Mouse (Mus musculus) frontal cortex, postnatal 14 days (tissue): Measurements from ENCODE around the gene Furin.
"Not testable (repeated sequence)": the region's sequence is repeated elsewhere in the genome, so short reads cannot be mapped to it uniquely, and the experiment has no call there.

Experiments
- DNase-seq, 2 experiments: peaks; one replicate each; pipeline ENCODE4 v3.0.0; 2022; ENCODE audit warnings: low spot score in 2 of 2

The Furin gene

DNA sequence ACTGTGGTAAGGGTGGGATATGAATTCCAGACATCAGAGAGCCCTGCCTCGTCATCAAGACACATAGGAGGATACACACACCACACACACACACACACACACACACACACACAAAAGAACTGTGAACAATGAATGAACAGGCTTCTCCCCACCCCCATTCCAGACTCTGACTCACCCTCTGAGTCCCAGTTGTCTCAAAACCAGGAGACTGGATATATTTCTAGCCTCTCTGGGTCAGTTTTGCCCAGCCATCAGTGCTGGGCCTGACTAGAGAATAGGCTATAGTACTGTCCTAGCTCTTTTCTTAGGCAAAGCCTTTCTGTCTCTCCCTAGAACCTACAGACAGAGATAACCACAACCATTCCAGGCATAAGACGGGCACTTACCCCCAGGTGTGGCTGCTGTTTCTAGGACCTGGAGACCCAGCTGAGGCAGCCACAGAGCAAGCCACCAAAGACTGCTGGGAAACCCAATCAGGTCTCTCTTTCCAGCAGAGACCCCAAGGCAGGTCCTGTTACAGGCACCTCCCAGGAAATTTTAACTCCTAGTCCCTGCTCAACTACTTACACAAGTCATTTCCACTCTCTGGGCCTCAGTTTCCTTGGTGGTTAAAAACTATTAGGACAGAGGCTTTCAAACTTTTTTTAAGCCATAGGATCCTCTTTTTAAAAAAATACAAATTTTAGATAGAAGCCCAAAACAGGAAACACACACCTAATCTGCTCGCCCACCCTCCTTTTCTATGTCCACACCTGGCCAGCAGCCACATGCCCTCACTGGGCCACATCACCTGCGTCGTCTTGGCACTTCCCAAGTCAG lies 4.0 kb downstream of the Furin start:
- DNase-seq = no peak

DNA sequence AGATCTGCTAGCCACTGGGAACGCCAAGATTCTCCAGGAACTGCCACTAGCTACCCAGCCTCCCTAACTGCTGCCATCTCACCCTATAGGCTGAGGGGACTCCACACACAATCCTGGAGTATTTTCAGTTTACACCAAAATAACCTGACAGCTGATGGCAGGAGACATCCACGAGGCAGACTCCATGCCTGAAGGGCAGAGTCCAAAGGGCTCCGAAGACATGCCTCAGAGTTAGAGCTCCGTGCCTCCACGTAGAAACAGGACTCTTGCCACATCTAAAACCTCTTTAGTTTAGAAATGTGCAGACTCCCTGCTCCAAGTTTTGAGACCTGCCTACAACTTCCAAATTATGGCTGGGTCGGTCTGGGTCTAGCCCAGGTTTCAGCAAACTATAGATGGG lies 4.7 kb downstream of the Furin start:
- DNase-seq = no peak

DNA sequence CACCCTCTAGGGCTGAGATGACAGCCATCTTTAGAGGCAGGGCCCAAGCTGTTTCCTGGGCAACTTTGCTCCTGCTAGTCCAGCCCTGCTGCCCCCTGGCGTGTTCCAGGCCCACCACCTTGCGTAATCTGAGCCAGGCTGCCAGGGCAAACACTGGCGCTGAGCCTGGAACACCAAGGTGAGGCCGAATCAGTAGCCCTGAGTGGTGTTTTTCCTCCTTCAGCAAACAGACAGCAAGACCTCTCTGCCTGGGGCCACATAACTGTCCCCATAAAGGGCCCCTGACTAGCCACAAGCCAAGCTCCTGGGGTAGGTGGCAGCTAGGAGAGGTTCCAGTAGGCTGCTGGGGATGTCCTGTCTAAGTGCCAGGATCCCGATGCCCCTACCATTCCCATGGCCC lies 5.1 kb downstream of the Furin start:
- no peak for DNase-seq

DNA sequence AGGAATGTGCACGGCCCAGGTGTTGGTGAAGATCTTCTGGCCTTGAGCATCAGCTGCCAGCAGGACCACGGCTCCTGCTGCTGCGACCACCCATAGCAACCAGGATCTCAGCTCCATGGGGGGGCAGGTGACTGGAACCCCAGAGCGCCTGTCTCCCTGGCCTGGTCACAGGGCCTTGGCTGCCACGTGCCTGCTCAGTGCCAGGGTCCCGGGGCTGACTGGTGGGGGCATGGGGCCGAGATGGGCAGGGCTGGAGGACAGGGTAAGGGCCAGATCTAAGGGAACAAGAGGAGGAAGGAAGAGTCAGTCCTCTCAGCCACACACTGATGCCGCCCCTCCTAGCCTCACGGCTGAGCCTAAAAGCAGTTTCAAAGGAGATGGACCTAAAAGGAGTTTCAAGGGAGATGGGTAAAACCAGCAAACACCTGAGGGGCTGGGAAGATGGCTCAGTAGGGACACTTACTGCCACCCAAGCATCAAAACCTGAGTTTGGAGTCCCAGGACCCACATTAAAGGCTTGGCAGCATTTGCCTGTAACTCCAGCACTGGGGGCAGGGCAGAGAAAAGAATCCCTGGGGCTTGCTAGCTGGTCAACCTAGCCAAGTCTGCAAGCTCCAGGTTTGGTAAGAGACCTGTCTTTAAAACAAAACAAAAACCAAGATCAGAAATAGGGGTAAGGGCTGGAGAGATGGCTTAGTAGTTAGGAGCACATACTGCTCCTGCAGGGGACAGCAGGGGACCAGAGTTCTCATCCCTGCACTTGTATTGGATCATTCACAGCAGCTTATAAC lies 6.4 kb downstream of the Furin start:
- no peak for DNase-seq

DNA sequence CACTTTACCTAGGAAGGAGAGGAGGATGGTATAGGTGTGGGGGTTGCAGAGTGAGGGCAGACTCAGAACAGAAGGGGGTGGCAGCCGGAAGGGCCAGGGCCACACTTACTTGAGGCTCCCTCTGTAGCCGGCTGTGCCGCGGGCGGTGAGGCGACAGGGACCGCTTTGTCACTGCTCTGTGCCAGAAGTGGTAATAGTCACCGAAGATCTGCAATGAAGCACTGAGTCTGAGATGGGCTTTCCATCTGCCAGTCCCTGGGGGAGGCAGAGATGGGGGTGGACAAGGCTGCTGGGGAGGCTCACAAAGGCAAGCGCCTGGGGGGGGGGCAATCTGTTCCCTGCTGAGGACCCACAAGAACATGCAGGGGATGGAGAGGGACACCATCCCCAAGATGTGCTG lies 7.2 kb downstream of the Furin start:
- no peak for DNase-seq

DNA sequence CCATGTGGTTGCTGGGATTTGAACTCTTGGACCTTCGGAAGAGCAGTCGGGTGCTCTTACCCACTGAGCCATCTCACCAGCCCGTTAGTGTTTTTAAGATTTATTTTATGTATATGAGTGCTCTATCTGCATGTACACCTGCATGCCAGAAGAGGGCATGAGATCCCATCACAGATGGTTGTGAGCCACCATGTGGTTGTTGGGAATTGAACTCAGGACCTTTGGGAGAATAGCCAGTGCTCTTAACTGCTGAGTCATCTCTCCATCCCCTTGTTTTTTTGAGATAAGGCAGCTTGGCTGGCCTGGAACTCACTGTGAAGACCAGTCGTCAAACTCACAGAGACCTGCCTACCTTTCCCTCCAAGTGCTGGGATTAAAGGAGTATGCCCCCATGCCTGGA lies 8.8 kb downstream of the Furin start:
- DNase-seq = not testable (repeated sequence)

DNA sequence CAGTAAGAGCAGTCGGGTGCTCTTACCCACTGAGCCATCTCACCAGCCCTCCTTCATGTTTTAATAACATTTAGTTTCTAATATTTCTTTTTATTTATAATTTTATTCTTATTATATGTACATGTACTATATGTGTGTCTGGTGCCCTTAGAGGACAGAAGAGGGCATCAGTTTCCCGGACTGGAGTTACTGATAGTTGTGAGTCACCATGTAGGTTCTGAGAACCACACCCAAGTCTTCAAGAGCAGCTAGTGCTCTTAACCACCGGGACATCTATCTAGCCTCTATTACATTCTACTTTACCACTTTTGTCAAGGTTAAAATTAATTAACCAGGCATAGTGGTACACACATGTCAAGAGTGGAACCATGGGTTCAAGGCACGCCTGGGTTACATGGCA lies 10.6 kb downstream of the Furin start:
- no peak for DNase-seq

DNA sequence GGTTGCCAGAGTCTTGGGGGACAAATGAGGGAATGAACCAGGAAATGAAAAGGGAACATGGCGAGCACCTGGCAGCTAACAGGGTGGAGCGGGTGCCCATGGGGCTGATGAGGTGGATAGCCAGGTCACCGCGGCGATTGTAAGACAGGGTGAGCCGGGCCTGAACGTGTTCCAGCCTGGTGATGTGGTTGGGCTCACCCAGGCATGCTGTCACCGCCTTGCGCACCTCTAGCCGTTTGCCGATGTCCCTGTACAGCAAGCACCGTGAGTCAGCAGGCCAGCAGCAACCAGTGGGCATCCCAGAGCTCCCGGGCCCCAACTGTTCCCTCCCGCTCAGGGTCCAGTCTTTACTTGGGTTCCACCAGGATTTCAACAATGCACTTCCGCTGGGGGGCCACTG lies 13.1 kb downstream of the Furin start:
- DNase-seq = no peak

DNA sequence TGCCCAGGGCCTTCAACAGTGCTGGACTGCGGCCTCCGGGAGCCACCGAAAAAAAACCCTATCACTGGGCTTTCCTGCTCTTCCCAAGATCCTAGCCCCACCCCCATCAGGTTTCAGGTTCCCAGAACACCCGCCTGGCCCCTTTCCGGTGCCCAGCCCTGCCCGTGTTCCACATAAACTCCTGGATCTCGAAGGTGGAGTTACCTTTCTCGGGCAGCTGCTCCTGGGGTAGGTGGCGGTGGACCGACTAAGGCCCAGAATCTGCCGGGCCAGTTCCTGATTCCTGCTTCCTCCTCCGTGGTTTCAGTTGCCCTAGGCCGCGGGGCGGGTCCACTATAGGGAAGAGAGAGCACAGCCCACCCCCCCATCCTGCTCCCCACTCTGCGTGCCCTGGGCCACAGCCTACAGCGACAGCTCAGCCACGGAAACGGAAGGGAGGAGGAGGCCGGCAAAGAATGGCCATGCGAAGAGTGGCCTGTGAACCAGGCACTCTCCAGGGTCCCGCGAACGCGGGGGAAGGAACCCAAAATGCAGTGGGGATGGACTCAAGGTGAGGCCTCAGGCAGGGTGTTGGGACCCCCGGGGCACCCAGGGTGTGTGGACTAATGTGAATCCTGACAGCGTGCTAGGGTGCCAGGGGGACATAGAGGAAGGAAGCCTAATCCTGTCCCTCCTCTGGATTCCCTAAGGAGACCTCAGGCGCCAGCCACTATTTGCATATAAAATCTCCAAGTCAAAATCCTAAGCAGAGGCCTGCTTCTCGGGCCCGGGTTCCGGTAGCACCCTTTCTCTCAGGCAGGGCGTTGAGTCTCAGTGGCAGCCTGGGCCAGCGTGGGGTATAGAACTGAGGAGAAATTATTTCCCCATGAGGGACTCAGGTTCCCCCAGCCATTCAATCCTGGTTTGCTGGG lies 17.3 kb downstream of the Furin start, which contains the start of gene Fes:
Gene Fes, minus strand, starts transcription at position 314 of the 911 bp plus-strand sequence.
- no peak for DNase-seq

DNA sequence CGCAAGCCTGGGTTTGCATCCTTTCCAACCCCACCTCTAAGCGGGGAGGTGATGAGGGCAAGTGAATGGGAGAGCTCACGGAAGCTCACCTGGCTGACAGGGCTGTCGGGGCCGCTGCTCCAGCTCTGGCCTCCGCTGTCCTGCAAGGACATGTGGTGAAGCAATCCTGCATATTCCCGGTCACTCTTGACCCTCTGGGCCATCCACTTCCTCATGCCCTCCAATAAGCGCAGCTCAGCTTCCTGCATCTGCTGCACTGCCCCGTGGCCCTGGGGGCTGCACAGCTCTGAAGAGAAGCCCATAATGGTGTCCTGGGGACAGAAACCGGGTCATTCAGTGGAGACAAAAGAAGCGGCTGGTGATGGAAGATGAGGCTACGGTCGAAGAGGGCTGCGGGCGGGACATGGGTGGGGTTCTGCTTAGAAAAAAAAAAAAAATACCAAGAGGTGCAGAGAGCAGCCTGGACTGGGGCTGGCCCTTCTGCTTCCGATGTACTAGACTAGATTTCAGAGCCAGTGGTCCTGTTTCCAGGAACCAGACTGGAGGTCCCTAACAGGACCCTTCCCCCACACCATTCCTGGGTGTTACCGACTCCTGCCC lies 18.1 kb downstream of the Furin start:
- DNase-seq = no peak

DNA sequence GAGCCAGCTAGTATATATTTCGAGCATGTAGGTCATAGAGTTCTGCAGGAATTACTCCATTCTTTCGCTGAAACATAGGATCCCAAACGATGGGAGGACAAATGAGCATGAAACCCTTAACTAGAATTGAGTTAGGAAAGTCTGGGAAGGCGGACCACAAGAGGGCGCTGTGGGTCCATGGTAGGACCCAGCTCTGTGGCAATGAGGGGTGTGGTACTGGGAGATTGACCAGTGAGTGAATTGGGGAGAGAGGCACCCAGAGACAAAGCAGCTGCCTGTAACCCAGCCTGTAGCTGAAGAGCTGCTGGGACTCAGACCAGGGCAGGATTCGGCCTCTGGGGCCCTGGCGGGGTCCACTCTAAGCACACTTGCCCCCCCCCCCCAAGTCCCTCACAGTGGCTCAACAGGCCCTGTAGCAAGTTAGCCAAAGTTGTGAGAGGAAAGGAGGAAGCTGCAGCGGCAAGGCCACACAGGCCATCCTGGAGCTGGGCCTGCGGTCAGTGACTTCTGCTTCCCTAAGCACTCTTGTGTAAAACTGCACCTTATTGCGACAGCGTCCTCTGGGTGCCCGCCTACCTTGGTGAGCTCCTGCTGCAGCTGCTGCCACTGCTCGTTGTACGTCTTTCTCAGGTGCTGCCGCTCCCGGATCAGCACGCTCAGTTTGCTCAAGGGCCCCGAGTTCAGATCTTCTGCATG lies 18.9 kb downstream of the Furin start:
- DNase-seq = peak; percentile 74 to 91

DNA sequence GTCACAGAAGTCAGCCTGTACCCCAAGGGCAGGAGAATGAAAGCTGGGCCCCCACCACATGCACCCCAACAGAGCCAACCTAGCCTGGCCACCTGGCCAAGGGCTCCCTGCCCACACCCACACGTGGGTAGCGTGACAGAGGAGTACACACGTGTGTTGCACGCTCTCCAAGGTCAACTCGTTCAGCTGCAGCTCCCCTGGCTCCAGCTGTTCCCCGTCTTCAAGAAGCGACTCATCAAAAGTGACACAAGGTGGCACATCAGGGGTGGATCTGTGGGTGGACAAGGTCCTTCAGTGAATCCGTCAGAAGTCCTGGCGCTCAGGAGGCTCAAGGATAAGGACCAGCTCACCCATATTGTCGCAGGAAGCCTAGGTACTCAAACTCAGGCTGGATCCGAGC lies 22.3 kb downstream of the Furin start:
- no peak for DNase-seq

DNA sequence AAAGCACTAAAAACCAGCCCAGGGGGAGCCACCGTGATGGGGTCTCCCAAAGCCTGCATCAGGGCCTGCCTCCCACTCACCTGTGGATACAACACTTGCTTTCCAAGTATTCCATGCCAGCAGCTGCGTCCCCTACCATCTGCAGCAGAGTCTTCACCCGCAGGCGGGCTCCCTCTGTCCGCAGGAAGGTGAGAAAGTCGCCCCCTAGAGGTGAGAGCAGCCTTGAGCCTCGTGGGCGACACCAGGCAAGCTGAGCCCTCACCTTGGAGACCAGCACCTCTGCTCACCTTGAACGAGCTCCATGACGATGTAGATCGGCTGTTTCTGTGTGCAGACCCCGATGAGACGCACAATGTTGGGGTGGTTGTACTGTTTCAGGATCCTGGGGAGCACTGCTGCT lies 25.7 kb downstream of the Furin start:
- DNase-seq = no peak

DNA sequence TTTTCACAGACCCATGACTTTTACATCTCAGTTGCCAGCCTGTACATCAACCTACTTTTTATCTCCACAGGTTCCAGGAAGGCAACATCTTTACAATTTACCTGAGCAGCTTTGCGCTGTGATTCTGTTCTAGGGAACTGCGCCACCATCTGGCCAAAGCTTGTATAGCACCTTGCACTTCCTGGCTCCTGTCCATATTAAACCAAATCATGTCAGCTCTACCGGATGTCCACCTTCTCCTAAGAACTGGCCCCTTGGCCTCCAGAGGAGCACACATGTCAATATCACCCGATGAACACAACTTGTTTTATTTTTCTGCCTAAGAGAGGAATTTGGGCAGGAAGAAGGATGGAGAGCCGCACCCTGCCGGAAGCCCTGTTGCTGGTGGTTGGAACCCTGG lies 27.8 kb downstream of the Furin start:
- DNase-seq = no peak

DNA sequence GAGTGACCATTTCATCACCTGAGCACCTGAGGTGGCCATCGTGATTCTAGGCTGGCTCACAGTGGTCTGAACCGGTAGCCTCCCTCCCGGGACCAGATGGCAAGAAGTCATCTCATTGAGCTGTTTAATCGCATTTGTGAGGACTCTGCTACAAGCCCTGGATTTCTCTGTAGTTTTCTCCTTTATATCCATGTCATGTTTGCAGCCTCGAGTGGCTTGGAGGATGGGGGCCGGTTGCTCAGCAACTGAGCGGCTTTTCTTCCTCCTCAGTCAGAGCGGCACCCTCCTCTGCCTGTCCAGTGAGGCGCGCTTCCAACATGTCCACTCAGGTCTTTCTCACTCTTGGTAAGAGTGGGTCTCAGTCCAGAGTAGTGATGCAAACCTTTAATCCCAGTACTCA lies 29.0 kb downstream of the Furin start:
- DNase-seq = no peak

DNA sequence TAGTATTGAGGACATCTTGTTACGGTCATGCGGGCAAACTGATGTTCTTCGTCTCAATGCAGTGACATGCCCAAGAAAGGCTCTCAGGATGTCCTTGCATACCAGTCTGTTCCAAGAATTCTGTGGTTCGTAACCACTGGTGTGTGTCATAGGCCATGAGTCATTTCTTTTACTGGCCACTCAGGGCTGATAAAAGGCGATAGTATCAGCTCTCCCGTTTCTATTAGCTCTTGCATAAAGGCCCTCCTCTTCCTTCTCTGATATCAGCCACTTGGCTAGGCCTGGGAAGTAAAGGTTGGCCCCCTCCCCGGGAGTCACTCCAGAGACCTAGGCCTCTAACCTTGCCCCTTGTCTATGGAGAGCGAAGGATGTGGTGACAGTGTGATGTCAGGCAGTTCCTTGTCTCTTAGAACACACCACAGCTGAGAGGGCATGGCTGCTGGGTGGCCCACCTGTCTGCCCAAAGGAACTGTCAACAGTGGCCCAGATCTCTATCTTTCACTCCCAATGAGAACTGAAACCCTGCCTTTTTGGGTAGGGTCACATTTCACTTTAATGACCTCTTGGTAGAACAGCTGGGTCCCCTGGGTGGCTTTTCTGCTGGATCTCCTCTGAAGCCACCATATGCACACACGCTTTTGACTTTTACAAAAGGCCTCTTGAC lies 29.7 kb downstream of the Furin start:
- no peak for DNase-seq

DNA sequence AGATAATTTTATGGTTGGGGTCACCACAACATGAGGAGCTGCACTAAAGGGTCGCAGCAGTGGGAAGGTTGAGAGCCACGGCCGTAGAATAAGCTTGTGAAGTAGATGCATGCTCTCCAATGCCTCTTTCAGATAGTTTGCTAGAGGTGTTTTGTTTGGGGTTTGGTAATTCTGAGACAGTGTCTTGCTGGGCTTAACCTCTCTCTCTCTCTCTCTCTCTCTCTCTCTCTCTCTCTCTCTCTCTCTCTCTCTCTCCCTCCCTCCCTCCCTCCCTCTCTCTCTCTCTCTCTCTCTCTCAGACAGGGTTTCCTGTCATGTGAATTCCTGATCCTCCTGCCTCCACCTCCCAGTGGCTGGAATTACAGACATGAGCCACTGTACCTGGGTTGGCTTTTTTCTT lies 30.5 kb downstream of the Furin start:
- no peak for DNase-seq

DNA sequence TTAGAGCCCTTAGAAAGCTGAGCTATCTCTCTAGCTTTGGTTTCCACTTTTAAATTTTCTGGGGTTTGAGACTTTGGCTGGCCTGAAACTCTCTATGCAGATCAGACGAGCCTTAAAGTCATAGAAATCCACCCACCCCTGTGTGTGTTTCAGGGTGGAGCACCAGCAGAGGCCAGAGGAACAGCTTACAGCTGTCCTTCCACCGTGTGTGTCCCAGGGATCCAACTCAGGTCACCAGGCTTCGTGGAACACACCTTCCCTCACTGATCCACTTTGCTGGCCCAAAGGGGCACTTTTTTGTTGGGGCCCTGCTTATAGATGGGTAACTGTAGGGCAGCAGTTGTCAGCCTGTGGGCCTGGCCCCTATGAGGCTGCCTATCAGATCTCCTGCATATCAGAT lies 31.0 kb downstream of the Furin start:
- DNase-seq = no peak

DNA sequence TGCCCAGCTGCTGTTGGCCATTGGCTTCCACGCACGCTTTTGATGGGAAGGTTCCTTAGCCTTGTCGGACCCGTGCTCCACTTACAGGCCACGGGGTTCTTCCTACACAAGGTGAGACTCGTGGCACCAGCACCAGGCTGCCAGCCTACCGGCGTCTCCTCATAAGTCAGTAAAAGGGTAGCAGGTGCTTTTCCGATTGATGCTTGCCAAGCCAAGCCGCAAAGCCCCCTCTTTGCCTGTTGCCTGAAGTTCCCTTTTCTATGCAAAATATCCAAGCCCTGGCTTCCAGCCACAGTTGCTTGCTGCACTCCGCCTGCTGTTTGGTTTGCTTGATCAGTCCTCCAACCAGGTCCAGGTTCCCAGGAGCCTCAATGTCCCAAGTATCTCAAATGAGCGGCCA lies 31.4 kb downstream of the Furin start:
- DNase-seq = no peak

DNA sequence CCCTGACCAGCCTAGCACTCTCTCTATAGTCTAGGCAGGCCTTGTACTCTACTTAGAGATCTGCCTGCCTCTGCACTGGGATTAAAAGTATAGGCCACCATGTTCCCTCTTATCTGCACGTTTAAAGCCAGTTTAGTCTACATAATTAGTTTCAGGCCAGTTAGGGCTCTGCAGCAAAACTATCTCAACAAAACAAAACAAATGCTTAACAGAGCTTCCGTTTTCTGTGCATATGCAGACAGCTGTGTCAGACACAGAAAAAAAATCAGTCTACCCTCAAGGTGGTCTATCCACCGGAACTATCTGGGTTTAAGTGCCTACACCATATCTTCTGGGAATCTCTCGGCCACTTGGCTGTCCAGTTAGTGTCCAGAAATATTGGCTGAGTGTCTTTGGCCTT lies 31.9 kb downstream of the Furin start:
- no peak for DNase-seq

DNA sequence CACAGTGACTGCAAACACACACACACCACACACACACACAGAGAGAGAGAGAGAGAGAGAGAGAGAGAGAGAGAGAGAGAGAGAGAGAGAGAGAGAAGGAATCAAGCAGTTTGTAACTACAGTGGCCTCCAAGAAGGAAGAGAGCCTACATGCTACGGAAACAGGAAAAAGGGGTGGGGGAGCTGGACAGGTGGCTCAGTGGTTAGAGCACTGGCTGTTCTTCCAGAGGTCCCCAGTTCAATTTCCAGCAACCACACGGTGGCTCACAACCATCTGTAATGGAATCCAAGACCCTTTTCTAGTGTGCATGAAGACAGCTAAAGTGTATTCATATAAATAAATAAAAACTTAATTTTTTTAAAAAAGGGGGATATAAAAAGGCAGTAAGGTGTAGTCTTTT lies 32.6 kb downstream of the Furin start:
- DNase-seq = no peak
